ENCODE assay signal across 9 mouse cellular contexts in genomic region chr4:143350047-143351015, GRCm38 (mm10). TPM values are rescaled to one million over a fixed set of nuclear protein-coding genes. Genes with fewer than 3 reads are reported as not detected.
A peak's percentile ranks its signal among the peaks of the same experiment; 100 is the strongest.
DNase-seq lines count a peak whose midpoint lies in the region; ATAC-seq lines count a peak whose summit lies in the region.
"Had no signal": no experiment of that assay in that cellular context is flagged by ENCODE, and none has a peak within 500 bp of the region (broad histone marks: within the 10 kb centered on the region; RNA-seq: fewer than 3 reads in every experiment).

No protein-coding gene starts in this region.

- no peak overlapping the region for H3K27ac ChIP-seq in hindbrain, embryonic 13.5 days

- H3K4me3 ChIP-seq in hindbrain, embryonic 13.5 days: peak overlapping the region; percentile 60

- ATAC-seq in hindbrain, embryonic 13.5 days (ENCODE audit: low FRiP score): peak; percentile 55; the same call in 1 of the 2 replicates
- no peak for ATAC-seq in frontal cortex, adult (ENCODE audit: low TSS enrichment)

- peak overlapping the region; percentile 98 for H3K4me2 ChIP-seq in hindbrain, embryonic 13.5 days

- H3K9me3 ChIP-seq in hindbrain, embryonic 13.5 days: no peaks in the 10 kb centered on the region

- 4% methylated on average over 72 of the region's 72 CpGs for WGBS in hindbrain, embryonic 13.5 days

- DNase-seq in adrenal gland, postnatal 25 days: peak; percentile 4
- no peak for DNase-seq in adrenal gland, postnatal 14 days
- peak; percentile 20 for DNase-seq in right cerebral cortex, postnatal 25 days
- no peak for DNase-seq in right cerebral cortex, postnatal 36 days (ENCODE audit: low spot score in 2 of 2)
- DNase-seq in neural tube, embryonic 10.5 days (ENCODE audit: extremely low spot score, low spot score): peak; percentile 61
- DNase-seq in urinary bladder, postnatal 4 days (ENCODE audit: low spot score in 2 of 2): no peak

- H3K27me3 ChIP-seq in hindbrain, embryonic 13.5 days: peaks cover 59% of the 10 kb centered on the region

- H3K9ac ChIP-seq in hindbrain, embryonic 13.5 days: peak overlapping the region; percentile 76

- H3K4me1 ChIP-seq in hindbrain, embryonic 13.5 days (replicated peaks): peaks cover 21% of the 10 kb centered on the region

- no peaks in the 10 kb centered on the region for H3K36me3 ChIP-seq in hindbrain, embryonic 13.5 days

RNA-seq across cellular contexts. Expression of gene Lrrc38, which starts 0.8 kb away (rescaled TPM):
- total RNA-seq in adrenal gland, postnatal 25 days (2021): not detected in 2 replicates
- total RNA-seq in adrenal gland, postnatal 14 days (2021): not detected in 2 replicates
- 0.22 TPM in 2 replicates for polyA plus RNA-seq in hindbrain, embryonic 13.5 days (2015; fragmentation: Nextera tagmentation; extraction: Ambion mirVana)
- total RNA-seq: neutrophil, adult 5-6 weeks had no signal

RNA-seq across cellular contexts. Expression of gene Pramel1, which starts 43.9 kb away (rescaled TPM):
- total RNA-seq in adrenal gland, postnatal 25 days (2021): not detected in 2 replicates
- not detected in 2 replicates for total RNA-seq in adrenal gland, postnatal 14 days (2021)
- polyA plus RNA-seq in hindbrain, embryonic 13.5 days (2015; fragmentation: Nextera tagmentation; extraction: Ambion mirVana): not detected in 2 replicates
- total RNA-seq: neutrophil, adult 5-6 weeks had no signal

RNA-seq across cellular contexts. Expression of gene Pdpn, which starts 51.0 kb away (rescaled TPM):
- total RNA-seq in adrenal gland, postnatal 25 days (2021): 2.8 and 4.1 TPM in 2 replicates
- 5.9 and 8.4 TPM in 2 replicates for total RNA-seq in adrenal gland, postnatal 14 days (2021)
- 71.2 and 77.9 TPM in 2 replicates for polyA plus RNA-seq in hindbrain, embryonic 13.5 days (2015; fragmentation: Nextera tagmentation; extraction: Ambion mirVana)
- total RNA-seq: neutrophil, adult 5-6 weeks had no signal

Comparison
In these comparisons a context has a peak if more than half of its experiments do, and no peak if none do; other contexts are left out.
1. DNase-seq: peak in adrenal gland, postnatal 25 days (single experiment), right cerebral cortex, postnatal 25 days (single experiment) and neural tube, embryonic 10.5 days (single experiment); none in adrenal gland, postnatal 14 days (single experiment), right cerebral cortex, postnatal 36 days (0 of 2) and urinary bladder, postnatal 4 days (0 of 2).